Mouse (Mus musculus): ENCODE data around the gene Gm21093. TPM values are rescaled to one million over a fixed set of nuclear protein-coding genes. Genes with fewer than 3 reads are reported as not detected.
"Not testable (repeated sequence)": the region's sequence is repeated elsewhere in the genome, so short reads cannot be mapped to it uniquely, and the experiment has no call there.

The Gm21093 gene
- total RNA-seq (2015; ENCODE audit: low replicate concordance) (not detected in 2 replicates), total RNA-seq (2017; ENCODE audit: low replicate concordance) (not detected in 2 replicates)

DNA sequence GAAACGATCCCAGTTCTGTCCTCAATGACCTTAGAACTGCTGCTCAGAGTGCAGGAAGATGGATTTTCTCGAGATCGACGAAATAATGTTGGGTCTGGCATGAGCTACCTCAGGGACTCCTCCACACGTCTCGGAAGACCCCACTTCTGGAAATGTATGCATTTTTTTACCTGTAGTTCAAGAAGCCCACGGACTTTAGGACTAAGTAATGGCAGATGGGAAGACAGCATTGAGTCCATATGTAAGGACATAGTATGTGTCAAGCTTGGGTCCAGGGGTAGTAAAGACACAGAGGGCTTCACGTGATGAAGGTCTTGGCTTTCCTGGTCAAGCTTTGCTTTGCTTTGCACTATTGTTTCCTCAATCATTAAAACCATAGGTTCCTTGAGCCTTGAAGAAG lies at the start of gene Gm21093:
TSS of gene Gm21093 (minus strand) at position 101 of the 400 bp plus-strand sequence.
- ATAC-seq (replicated peaks; ENCODE audit: low FRiP score, poor library complexity, severe bottlenecking), result not testable (repeated sequence)

Other genes starting within 250 kb of the Gm21093 start
- gene Gm21541, start 131.1 kb downstream of the Gm21093 start, total RNA-seq (2015; ENCODE audit: low replicate concordance), result not detected in 2 replicates
- not detected in 2 replicates for gene Gm21541, start 131.1 kb downstream of the Gm21093 start, total RNA-seq (2017; ENCODE audit: low replicate concordance)
- gene Gm20878, start 93.2 kb downstream of the Gm21093 start, total RNA-seq (2015; ENCODE audit: low replicate concordance), result not detected in 2 replicates
- gene Gm20878, start 93.2 kb downstream of the Gm21093 start, total RNA-seq (2017; ENCODE audit: low replicate concordance), result 0.77 TPM in 1 of 2 replicates, not detected in the other
- gene Fam205a4, start 68.7 kb downstream of the Gm21093 start, total RNA-seq (2015; ENCODE audit: low replicate concordance), result 0.72 TPM in 1 of 2 replicates, not detected in the other
- gene Fam205a4, start 68.7 kb downstream of the Gm21093 start, total RNA-seq (2017; ENCODE audit: low replicate concordance), result not detected in 2 replicates
- not detected in 2 replicates for gene Gm3893, start 56.5 kb upstream of the Gm21093 start, total RNA-seq (2015; ENCODE audit: low replicate concordance)
- not detected in 2 replicates for gene Gm3893, start 56.5 kb upstream of the Gm21093 start, total RNA-seq (2017; ENCODE audit: low replicate concordance)
- not detected in 2 replicates for gene Gm13304, start 80.1 kb upstream of the Gm21093 start, total RNA-seq (2015; ENCODE audit: low replicate concordance)
- not detected in 2 replicates for gene Gm13304, start 80.1 kb upstream of the Gm21093 start, total RNA-seq (2017; ENCODE audit: low replicate concordance)
- gene Gm13306, start 118.7 kb upstream of the Gm21093 start, total RNA-seq (2015; ENCODE audit: low replicate concordance), result not detected in 2 replicates
- not detected in 2 replicates for gene Gm13306, start 118.7 kb upstream of the Gm21093 start, total RNA-seq (2017; ENCODE audit: low replicate concordance)
- gene Gm13305, start 133.9 kb upstream of the Gm21093 start, total RNA-seq (2015; ENCODE audit: low replicate concordance), result not detected in 2 replicates
- not detected in 2 replicates for gene Gm13305, start 133.9 kb upstream of the Gm21093 start, total RNA-seq (2017; ENCODE audit: low replicate concordance)
- not detected in 2 replicates for gene Gm10600, start 205.9 kb upstream of the Gm21093 start, total RNA-seq (2015; ENCODE audit: low replicate concordance)
- not detected in 2 replicates for gene Gm10600, start 205.9 kb upstream of the Gm21093 start, total RNA-seq (2017; ENCODE audit: low replicate concordance)
- not detected in 2 replicates for gene Ccl21b, start 221.0 kb upstream of the Gm21093 start, total RNA-seq (2015; ENCODE audit: low replicate concordance)
- gene Ccl21b, start 221.0 kb upstream of the Gm21093 start, total RNA-seq (2017; ENCODE audit: low replicate concordance), result not detected in 2 replicates